Mouse (Mus musculus): ENCODE results near the gene 1700024G13Rik. TPM values are rescaled to one million over a fixed set of nuclear protein-coding genes. Genes with fewer than 3 reads are reported as not detected.
"Not testable (repeated sequence)": the region's sequence is repeated elsewhere in the genome, so short reads cannot be mapped to it uniquely, and the experiment has no call there.

The 1700024G13Rik gene
- polyA plus RNA-seq, 1 experiment from 2014 or later: not detected

GRCm38 (mm10) chr14:32379395-32380098, 8.6 kb downstream of the 1700024G13Rik start:
- H3K9me3 ChIP-seq (replicated peaks): no peaks in the 10 kb centered on the region
- no peak for ATAC-seq (ENCODE audit: insufficient number of reproducible peaks, low FRiP score)
- H3K4me3 ChIP-seq: no peak overlapping the region
- peaks cover 21% of the 10 kb centered on the region for H3K4me1 ChIP-seq (replicated peaks)
- H3K27ac ChIP-seq (ENCODE audit: poor library complexity, severe bottlenecking): no peak overlapping the region
- 0 out of 2 replicates have a peak overlapping the region, but pooled peaks have one; percentile 20 for H3K4me2 ChIP-seq
- H3K27me3 ChIP-seq (replicated peaks): peaks cover 47% of the 10 kb centered on the region
- 20% methylated on average over 22 of the region's 22 CpGs for WGBS
- H3K9ac ChIP-seq: no peak overlapping the region
- H3K36me3 ChIP-seq: no peaks in the 10 kb centered on the region

GRCm38 (mm10) chr14:32372510-32372909, 15.7 kb downstream of the 1700024G13Rik start:
- Histone ChIP-seq H3K4me2 (no peak overlapping the region), H3K9ac (no peak overlapping the region), H3K9me3 (replicated peaks) (no peaks in the 10 kb centered on the region), H3K36me3 (no peaks in the 10 kb centered on the region), H3K4me3 (no peak overlapping the region), H3K27me3 (replicated peaks) (no peaks in the 10 kb centered on the region), H3K27ac (ENCODE audit: poor library complexity, severe bottlenecking) (no peak overlapping the region), H3K4me1 (replicated peaks) (no peaks in the 10 kb centered on the region)
- 86% methylated on average over 2 of the region's 2 CpGs for WGBS
- ATAC-seq (ENCODE audit: insufficient number of reproducible peaks, low FRiP score): no peak

- Histone ChIP-seq H3K9ac (no peak overlapping the region), H3K4me2 (no peak overlapping the region), H3K4me3 (no peak overlapping the region), H3K4me1 (replicated peaks) (no peaks in the 10 kb centered on the region), H3K36me3 (no peaks in the 10 kb centered on the region), H3K27me3 (replicated peaks) (no peaks in the 10 kb centered on the region), H3K27ac (ENCODE audit: poor library complexity, severe bottlenecking) (no peak overlapping the region), H3K9me3 (replicated peaks) (no peaks in the 10 kb centered on the region)
- no peak for ATAC-seq (ENCODE audit: insufficient number of reproducible peaks, low FRiP score)
- WGBS: 62% methylated on average over 7 of the region's 7 CpGs
These were observed 18.4 kb downstream of the 1700024G13Rik start for GRCm38 (mm10) chr14:32369756-32370155.

- Histone ChIP-seq H3K4me1 (replicated peaks) (no peaks in the 10 kb centered on the region), H3K27ac (ENCODE audit: poor library complexity, severe bottlenecking) (no peak overlapping the region), H3K36me3 (no peaks in the 10 kb centered on the region), H3K9ac (no peak overlapping the region), H3K4me3 (no peak overlapping the region), H3K27me3 (replicated peaks) (no peaks in the 10 kb centered on the region), H3K9me3 (replicated peaks) (peaks cover 5% of the 10 kb centered on the region; the same call in 1 of the 2 replicates), H3K4me2 (no peak overlapping the region)
- no peak for ATAC-seq (ENCODE audit: insufficient number of reproducible peaks, low FRiP score)
- WGBS: 51% methylated on average over 7 of the region's 7 CpGs
These were observed 23.8 kb downstream of the 1700024G13Rik start for GRCm38 (mm10) chr14:32364359-32364758.

GRCm38 (mm10) chr14:32351181-32351920, 36.8 kb downstream of the 1700024G13Rik start:
- H3K27me3 ChIP-seq (replicated peaks); H3K9ac ChIP-seq; ATAC-seq (ENCODE audit: insufficient number of reproducible peaks, low FRiP score); H3K27ac ChIP-seq (ENCODE audit: poor library complexity, severe bottlenecking); H3K4me3 ChIP-seq; H3K4me1 ChIP-seq (replicated peaks); H3K9me3 ChIP-seq (replicated peaks); H3K4me2 ChIP-seq: not testable (repeated sequence)
- peaks cover 11% of the 10 kb centered on the region for H3K36me3 ChIP-seq
- WGBS: 30% methylated on average over 6 of the region's 6 CpGs

GRCm38 (mm10) chr14:32347307-32347706, 40.9 kb downstream of the 1700024G13Rik start:
- no peak overlapping the region for H3K4me3 ChIP-seq
- H3K27ac ChIP-seq (ENCODE audit: poor library complexity, severe bottlenecking): no peak overlapping the region
- H3K9ac ChIP-seq: no peak overlapping the region
- ATAC-seq (ENCODE audit: insufficient number of reproducible peaks, low FRiP score): no peak
- H3K36me3 ChIP-seq: peaks cover 44% of the 10 kb centered on the region
- 90% methylated on average over 9 of the region's 9 CpGs for WGBS
- no peaks in the 10 kb centered on the region for H3K9me3 ChIP-seq (replicated peaks)
- H3K4me1 ChIP-seq (replicated peaks): no peaks in the 10 kb centered on the region
- H3K27me3 ChIP-seq (replicated peaks): no peaks in the 10 kb centered on the region
- no peak overlapping the region for H3K4me2 ChIP-seq

GRCm38 (mm10) chr14:32344694-32345093, 43.5 kb downstream of the 1700024G13Rik start:
- Histone ChIP-seq H3K27ac (ENCODE audit: poor library complexity, severe bottlenecking) (no peak overlapping the region), H3K36me3 (peaks cover 68% of the 10 kb centered on the region), H3K27me3 (replicated peaks) (no peaks in the 10 kb centered on the region), H3K9me3 (replicated peaks) (no peaks in the 10 kb centered on the region), H3K4me2 (no peak overlapping the region), H3K4me1 (replicated peaks) (no peaks in the 10 kb centered on the region), H3K9ac (no peak overlapping the region), H3K4me3 (no peak overlapping the region)
- 74% methylated on average over 8 of the region's 10 CpGs for WGBS
- no peak for ATAC-seq (ENCODE audit: insufficient number of reproducible peaks, low FRiP score)

GRCm38 (mm10) chr14:32344176-32344575, 44.0 kb downstream of the 1700024G13Rik start:
- ATAC-seq (ENCODE audit: insufficient number of reproducible peaks, low FRiP score): no peak
- no peaks in the 10 kb centered on the region for H3K9me3 ChIP-seq (replicated peaks)
- WGBS: 85% methylated on average over 7 of the region's 7 CpGs
- no peak overlapping the region for H3K4me3 ChIP-seq
- peaks cover 73% of the 10 kb centered on the region for H3K36me3 ChIP-seq
- no peak overlapping the region for H3K27ac ChIP-seq (ENCODE audit: poor library complexity, severe bottlenecking)
- no peak overlapping the region for H3K4me2 ChIP-seq
- no peaks in the 10 kb centered on the region for H3K4me1 ChIP-seq (replicated peaks)
- no peak overlapping the region for H3K9ac ChIP-seq
- no peaks in the 10 kb centered on the region for H3K27me3 ChIP-seq (replicated peaks)

- no peak overlapping the region for H3K9ac ChIP-seq
- no peak overlapping the region for H3K4me3 ChIP-seq
- no peaks in the 10 kb centered on the region for H3K27me3 ChIP-seq (replicated peaks)
- no peaks in the 10 kb centered on the region for H3K4me1 ChIP-seq (replicated peaks)
- H3K36me3 ChIP-seq: peaks cover 85% of the 10 kb centered on the region
- no peak overlapping the region for H3K27ac ChIP-seq (ENCODE audit: poor library complexity, severe bottlenecking)
- no peak for ATAC-seq (ENCODE audit: insufficient number of reproducible peaks, low FRiP score)
- WGBS: 92% methylated on average over 7 of the region's 7 CpGs
- H3K9me3 ChIP-seq (replicated peaks): no peaks in the 10 kb centered on the region
- no peak overlapping the region for H3K4me2 ChIP-seq
These were observed 46.4 kb downstream of the 1700024G13Rik start for GRCm38 (mm10) chr14:32341823-32342222.

- H3K4me2 ChIP-seq: no peak overlapping the region
- no peaks in the 10 kb centered on the region for H3K27me3 ChIP-seq (replicated peaks)
- H3K36me3 ChIP-seq: peaks cover 64% of the 10 kb centered on the region
- ATAC-seq (ENCODE audit: insufficient number of reproducible peaks, low FRiP score): no peak
- H3K4me3 ChIP-seq: no peak overlapping the region
- H3K9ac ChIP-seq: no peak overlapping the region
- no peak overlapping the region for H3K27ac ChIP-seq (ENCODE audit: poor library complexity, severe bottlenecking)
- no peaks in the 10 kb centered on the region for H3K4me1 ChIP-seq (replicated peaks)
- H3K9me3 ChIP-seq (replicated peaks): no peaks in the 10 kb centered on the region
- WGBS: 76% methylated on average over 11 of the region's 11 CpGs
These were observed 51.6 kb downstream of the 1700024G13Rik start for GRCm38 (mm10) chr14:32336547-32336946.

- no peak overlapping the region for H3K4me3 ChIP-seq
- H3K9me3 ChIP-seq (replicated peaks): no peaks in the 10 kb centered on the region
- WGBS: 76% methylated on average over 6 of the region's 6 CpGs
- H3K9ac ChIP-seq: no peak overlapping the region
- no peak overlapping the region for H3K27ac ChIP-seq (ENCODE audit: poor library complexity, severe bottlenecking)
- H3K27me3 ChIP-seq (replicated peaks): no peaks in the 10 kb centered on the region
- ATAC-seq (ENCODE audit: insufficient number of reproducible peaks, low FRiP score): no peak
- H3K4me1 ChIP-seq (replicated peaks): no peaks in the 10 kb centered on the region
- no peak overlapping the region for H3K4me2 ChIP-seq
- peaks cover 58% of the 10 kb centered on the region for H3K36me3 ChIP-seq
These were observed 52.2 kb downstream of the 1700024G13Rik start for GRCm38 (mm10) chr14:32336021-32336420.

All from heart, embryonic 12.5 days (tissue).